Mouse (Mus musculus) midbrain, postnatal 0 days (tissue): Measurements from ENCODE around the gene Sorcs1. TPM values are rescaled to one million over a fixed set of nuclear protein-coding genes. Genes with fewer than 3 reads are reported as not detected.

Experiments used
- ATAC-seq: fragments of 200-750 bp; cut with Nextera tagmentation; 2 replicates; pipeline ENCODE4 v1.8.0; 2017; ENCODE audit warnings: moderate number of reproducible peaks, mild to moderate bottlenecking, moderate TSS enrichment, moderate library complexity; ENCODE audit not compliant: low FRiP score
- DNase-seq: peaks from one replicate; pipeline ENCODE4 v3.0.0-alpha.2; 2015; ENCODE audit warnings: low spot score
- H3K27ac ChIP-seq: fragments of 300-500 bp; sonication (generic); 2 replicates; pipeline ENCODE4 v1.5.1; 2014; ENCODE audit warnings: low read depth, mild to moderate bottlenecking, low read length, mixed read lengths
- H3K27me3 ChIP-seq: fragments of 300-500 bp; sonication (generic); 2 replicates; pipeline ENCODE4 v1.6.1; 2014; ENCODE audit warnings: low read length, control low read depth, mixed read lengths; ENCODE audit not compliant: insufficient read depth
- H3K36me3 ChIP-seq: fragments of 300-500 bp; sonication (generic); 2 replicates; pipeline ENCODE4 v1.6.1; 2014; ENCODE audit warnings: low read length, control low read depth, mixed read lengths; ENCODE audit not compliant: insufficient read depth
- H3K4me1 ChIP-seq: fragments of 300-500 bp; sonication (generic); 2 replicates; pipeline ENCODE4 v1.6.1; 2014; ENCODE audit warnings: mild to moderate bottlenecking, control low read depth, antibody characterized with exemption, low read length, mixed read lengths; ENCODE audit not compliant: insufficient read depth
- H3K4me2 ChIP-seq: fragments of 300-500 bp; sonication (generic); 2 replicates; pipeline ENCODE4 v1.6.1; 2014; ENCODE audit warnings: low read depth, mild to moderate bottlenecking, low read length, mixed read lengths; ENCODE audit not compliant: poor library complexity, severe bottlenecking
- H3K4me3 ChIP-seq: fragments of 300-500 bp; sonication (generic); 2 replicates; pipeline ENCODE4 v1.5.1; 2014; ENCODE audit warnings: low read depth, mild to moderate bottlenecking, low read length, moderate library complexity
- H3K9ac ChIP-seq: fragments of 300-500 bp; sonication (generic); replicated peaks from 2 replicates; pipeline ENCODE4 v1.6.1; 2014; ENCODE audit warnings: mild to moderate bottlenecking, low read length, moderate library complexity, mixed read lengths; ENCODE audit not compliant: poor library complexity, severe bottlenecking
- H3K9me3 ChIP-seq: fragments of 300-500 bp; sonication (generic); 2 replicates; pipeline ENCODE4 v1.6.1; 2016; ENCODE audit warnings: low read length, control low read depth
- CTCF ChIP-seq: IDR thresholded peaks from 2 replicates; pipeline ENCODE4 v1.5.1; 2016; ENCODE audit warnings: antibody characterized with exemption, mild to moderate bottlenecking
- WGBS: fragments of 180-500 bp; shearing (Covaris S2); extraction: QIAGEN DNeasy Blood & Tissue Kit; methylation state at CpG from one replicate; pipeline ENCODE4 v1.1.7; 2014; 5-methylcytosine and 5-hydroxymethylcytosine counted together
- polyA plus RNA-seq: library from polyadenylated mRNA; unstranded; fragments of >200 nt; fragmentation: Nextera tagmentation; extraction: Ambion mirVana; gene quantifications from 2 replicates; pipeline ENCODE4 v1.2.1, GENCODE M21; 2015
- total RNA-seq: library from RNA; depleted of rRNA; stranded (reverse); fragments of >200 nt; gene quantifications from 2 replicates; pipeline ENCODE4 v1.2.3, GENCODE M21; 2014

The Sorcs1 gene
- total and polyA plus RNA-seq, 2 experiments from 2014 or later, result 15.0 to 29.2 TPM

DNA sequence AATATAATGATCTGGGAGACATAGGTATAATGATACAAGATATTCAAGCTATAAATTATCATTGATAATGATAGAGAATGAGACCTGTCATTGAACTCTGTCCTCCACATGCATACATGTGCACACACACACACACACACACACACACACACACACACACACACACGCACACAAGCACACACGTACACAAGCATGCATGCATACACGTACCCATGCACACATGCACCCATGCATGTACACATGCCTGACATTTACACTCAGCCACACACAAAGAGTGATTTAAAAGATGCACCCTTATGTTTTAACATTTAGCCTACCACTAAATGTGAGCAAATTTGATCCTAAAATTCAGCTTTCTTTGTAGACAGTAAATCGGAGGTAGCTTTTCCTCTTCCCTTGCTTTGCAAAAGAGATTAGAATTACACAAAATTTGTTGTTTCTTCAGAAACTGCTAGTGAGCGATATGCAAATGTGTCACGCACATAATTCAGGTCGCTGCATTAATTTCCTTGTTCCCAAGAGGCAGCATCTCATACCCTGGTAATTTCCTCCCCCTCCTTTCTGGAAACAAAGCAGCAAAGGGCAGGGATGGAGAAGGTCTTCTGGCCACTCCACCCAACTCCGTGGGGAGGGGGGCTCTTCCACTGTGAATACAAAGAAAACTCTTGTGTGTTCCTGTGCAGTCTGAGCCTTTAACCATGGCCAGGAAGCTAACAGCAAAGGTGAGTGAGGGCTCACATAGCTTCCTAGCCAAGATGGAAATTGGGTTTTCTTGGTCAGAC lies 38.0 kb downstream of the Sorcs1 start:
- H3K27ac ChIP-seq, result no peak overlapping the region
- no peak overlapping the region for H3K9ac ChIP-seq
- no peaks in the 10 kb centered on the region for H3K36me3 ChIP-seq
- H3K4me1 ChIP-seq, result peaks cover 4% of the 10 kb centered on the region; the same call in 1 of the 2 replicates
- no peak for ATAC-seq
- WGBS, result 59% methylated on average over 8 of the region's 8 CpGs
- no peaks in the 10 kb centered on the region for H3K9me3 ChIP-seq
- DNase-seq, result no peak
- H3K4me3 ChIP-seq, result no peak overlapping the region
- no peaks in the 10 kb centered on the region for H3K27me3 ChIP-seq
- no peak overlapping the region for H3K4me2 ChIP-seq
- TF ChIP-seq CTCF, result no peak

DNA sequence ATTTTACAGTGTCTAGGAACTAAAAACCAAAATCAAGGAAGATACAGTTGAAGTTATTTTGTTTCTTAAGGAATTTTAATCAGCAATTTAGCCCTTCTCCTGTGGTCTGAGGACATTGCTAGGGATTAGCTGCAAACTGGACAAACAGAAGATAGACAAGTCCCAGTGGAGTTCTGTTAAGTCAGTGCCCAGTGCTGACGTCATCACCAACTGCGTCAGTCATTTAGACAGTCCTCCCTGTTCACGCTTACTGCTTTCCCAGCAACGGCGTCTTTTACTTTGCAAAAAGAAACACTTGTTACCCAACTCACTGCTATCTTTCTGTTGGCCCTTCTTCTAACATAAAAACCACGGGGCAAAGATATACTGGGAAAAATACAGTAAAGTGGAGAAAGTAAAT lies 40.3 kb downstream of the Sorcs1 start:
- H3K36me3 ChIP-seq, result no peaks in the 10 kb centered on the region
- DNase-seq (no peak), ATAC-seq (no peak)
- H3K27ac ChIP-seq, result no peak overlapping the region
- H3K9ac ChIP-seq, result no peak overlapping the region
- no peak overlapping the region for H3K4me3 ChIP-seq
- no peak for TF ChIP-seq CTCF
- H3K9me3 ChIP-seq, result no peaks in the 10 kb centered on the region
- no peaks in the 10 kb centered on the region for H3K27me3 ChIP-seq
- H3K4me1 ChIP-seq, result peaks cover 4% of the 10 kb centered on the region; the same call in 1 of the 2 replicates
- WGBS, result 68% methylated on average over 6 of the region's 6 CpGs
- no peak overlapping the region for H3K4me2 ChIP-seq

DNA sequence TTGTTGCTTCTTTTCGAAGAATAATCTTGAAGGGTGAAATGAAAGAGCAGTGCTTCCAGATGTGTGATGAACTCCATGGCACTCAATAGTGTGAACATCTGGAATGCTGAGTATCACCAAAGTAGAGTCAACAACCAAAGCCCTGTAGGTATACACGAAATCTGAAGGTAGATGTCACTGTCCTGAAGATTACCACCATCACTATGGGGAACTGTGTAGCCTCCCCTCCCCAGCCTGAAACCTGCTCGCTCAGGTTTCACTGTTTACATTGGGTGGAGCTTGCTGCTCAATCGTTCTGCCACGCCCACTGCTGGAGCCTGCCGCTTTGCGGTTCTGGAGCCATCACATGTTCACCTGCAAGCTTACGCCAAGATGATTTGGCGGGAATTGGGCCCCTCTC lies 64.4 kb downstream of the Sorcs1 start:
- TF ChIP-seq CTCF, result no peak
- Histone ChIP-seq H3K9me3 (no peaks in the 10 kb centered on the region), H3K4me3 (no peak overlapping the region), H3K4me1 (no peaks in the 10 kb centered on the region), H3K27ac (no peak overlapping the region), H3K36me3 (no peaks in the 10 kb centered on the region), H3K4me2 (no peak overlapping the region), H3K9ac (no peak overlapping the region), H3K27me3 (no peaks in the 10 kb centered on the region)
- ATAC-seq (no peak), DNase-seq (no peak)
- WGBS, result 53% methylated on average over 9 of the region's 9 CpGs

DNA sequence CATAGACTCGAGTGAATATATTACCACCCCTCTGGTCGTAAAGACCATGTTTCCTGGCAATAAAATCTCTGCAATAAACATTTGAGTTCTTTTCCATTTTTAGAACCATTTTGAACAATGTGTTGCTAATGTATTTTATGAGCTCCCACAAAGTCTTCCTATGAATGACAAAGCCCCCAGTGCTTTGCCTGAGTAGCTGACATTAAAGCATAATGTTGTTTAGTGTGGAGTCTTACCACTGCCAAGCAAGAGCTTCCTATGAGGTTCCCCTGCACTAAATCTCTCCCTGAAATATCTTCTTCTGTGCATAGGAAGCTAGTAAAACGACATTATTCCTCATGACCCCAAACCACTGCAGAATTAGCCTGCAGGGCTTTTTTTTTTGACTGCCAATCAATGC lies 66.8 kb downstream of the Sorcs1 start:
- WGBS, result 71% methylated on average over 3 of the region's 3 CpGs
- no peak for TF ChIP-seq CTCF

DNA sequence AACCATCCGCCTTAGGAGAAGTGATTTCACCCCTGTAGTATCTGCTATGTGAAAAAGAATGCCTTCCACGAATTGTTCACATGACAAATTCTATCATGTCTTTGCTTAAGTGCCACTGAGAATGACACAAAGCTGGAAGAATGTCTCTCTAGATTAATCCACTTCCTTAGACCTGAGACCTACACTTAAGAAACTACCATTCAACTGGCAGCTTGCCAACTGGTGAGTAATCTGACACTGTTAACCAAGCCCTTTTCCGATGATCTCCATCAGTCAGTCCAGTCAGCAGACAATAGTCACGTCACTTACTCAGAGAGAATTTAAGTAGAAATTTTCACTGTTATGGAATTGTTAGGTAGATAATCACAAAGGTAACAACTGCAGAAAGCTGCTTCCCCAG lies 74.6 kb downstream of the Sorcs1 start:
- Histone ChIP-seq H3K9me3 (no peaks in the 10 kb centered on the region), H3K36me3 (no peaks in the 10 kb centered on the region), H3K27ac (no peak overlapping the region), H3K4me2 (no peak overlapping the region), H3K4me3 (no peak overlapping the region), H3K9ac (no peak overlapping the region), H3K4me1 (no peaks in the 10 kb centered on the region), H3K27me3 (no peaks in the 10 kb centered on the region)
- ATAC-seq, result no peak
- 66% methylated on average over 4 of the region's 4 CpGs for WGBS
- DNase-seq, result no peak
- no peak for TF ChIP-seq CTCF

More for the DNA sequence above, 66.8 kb downstream of the Sorcs1 start:
- Histone ChIP-seq H3K27me3 (no peaks in the 10 kb centered on the region), H3K4me1 (no peaks in the 10 kb centered on the region), H3K27ac (no peak overlapping the region), H3K4me2 (no peak overlapping the region), H3K36me3 (no peaks in the 10 kb centered on the region), H3K9me3 (no peaks in the 10 kb centered on the region), H3K9ac (no peak overlapping the region), H3K4me3 (no peak overlapping the region)
- ATAC-seq, result no peak
- no peak for DNase-seq

DNA sequence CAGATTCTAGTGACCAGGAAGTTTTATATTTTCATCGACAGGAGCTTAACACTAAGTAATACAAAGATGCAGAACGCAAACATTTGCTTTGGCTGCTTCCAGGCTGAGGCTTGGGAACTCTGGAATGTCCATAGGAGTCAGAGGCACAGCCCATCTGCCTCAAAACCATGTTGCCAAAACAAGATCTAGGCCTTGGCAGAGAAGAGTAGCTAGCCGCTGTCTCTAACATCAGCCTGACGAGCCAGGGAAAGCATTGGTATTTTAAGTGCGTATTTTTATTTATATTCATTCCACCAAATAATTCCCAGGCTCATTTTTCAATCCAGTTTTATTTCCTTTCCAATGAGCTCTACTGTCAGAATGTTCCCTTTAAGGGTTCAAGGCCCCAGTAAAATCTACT lies 75.1 kb downstream of the Sorcs1 start:
- Histone ChIP-seq H3K27me3 (no peaks in the 10 kb centered on the region), H3K9ac (no peak overlapping the region), H3K27ac (no peak overlapping the region), H3K36me3 (no peaks in the 10 kb centered on the region), H3K4me2 (no peak overlapping the region), H3K4me3 (no peak overlapping the region), H3K9me3 (no peaks in the 10 kb centered on the region), H3K4me1 (no peaks in the 10 kb centered on the region)
- 88% methylated on average over 5 of the region's 5 CpGs for WGBS
- no peak for TF ChIP-seq CTCF
- ATAC-seq (no peak), DNase-seq (no peak)
